ENCODE assay signal across 11 mouse cellular contexts in genomic region chr9:14233702-14234373, GRCm38 (mm10). TPM values are rescaled to one million over a fixed set of nuclear protein-coding genes. Genes with fewer than 3 reads are reported as not detected.
DNase-seq lines count a peak whose midpoint lies in the region; ATAC-seq lines count a peak whose summit lies in the region.
"Had no signal": no experiment of that assay in that cellular context is flagged by ENCODE, and none has a peak within 500 bp of the region (broad histone marks: within the 10 kb centered on the region; RNA-seq: fewer than 3 reads in every experiment).

No protein-coding gene starts in this region.

- H3K36me3 ChIP-seq in embryonic facial prominence, embryonic 11.5 days (replicated peaks; ENCODE audit: control insufficient read depth, insufficient read depth, low read depth, low read length) = no peaks in the 10 kb centered on the region
- H3K36me3 ChIP-seq in embryonic facial prominence, embryonic 10.5 days (replicated peaks) = no peaks in the 10 kb centered on the region
- H3K36me3 ChIP-seq in limb, embryonic 10.5 days = no peaks in the 10 kb centered on the region

- no peaks in the 10 kb centered on the region for H3K4me1 ChIP-seq in embryonic facial prominence, embryonic 11.5 days (ENCODE audit: control insufficient read depth, insufficient read depth, low read length)
- peaks cover 9% of the 10 kb centered on the region for H3K4me1 ChIP-seq in embryonic facial prominence, embryonic 10.5 days
- peaks cover 9% of the 10 kb centered on the region for H3K4me1 ChIP-seq in limb, embryonic 10.5 days

- H3K4me2 ChIP-seq in embryonic facial prominence, embryonic 11.5 days (ENCODE audit: low read depth, low read length) = no peak overlapping the region

- H3K9me3 ChIP-seq in embryonic facial prominence, embryonic 11.5 days (replicated peaks; ENCODE audit: control insufficient read depth, low read length) = no peaks in the 10 kb centered on the region
- no peaks in the 10 kb centered on the region for H3K9me3 ChIP-seq in embryonic facial prominence, embryonic 10.5 days
- H3K9me3 ChIP-seq in limb, embryonic 10.5 days (replicated peaks) = no peaks in the 10 kb centered on the region

- 46% methylated on average over 7 of the region's 7 CpGs for WGBS in embryonic facial prominence, embryonic 11.5 days
- WGBS in embryonic facial prominence, embryonic 10.5 days = 49% methylated on average over 7 of the region's 7 CpGs
- WGBS in limb, embryonic 10.5 days = 47% methylated on average over 7 of the region's 7 CpGs

- no peaks in the 10 kb centered on the region for H3K27me3 ChIP-seq in embryonic facial prominence, embryonic 11.5 days (ENCODE audit: control insufficient read depth, insufficient read depth, low read length)
- no peaks in the 10 kb centered on the region for H3K27me3 ChIP-seq in embryonic facial prominence, embryonic 10.5 days (replicated peaks; ENCODE audit: low read depth, poor library complexity, severe bottlenecking)
- no peaks in the 10 kb centered on the region for H3K27me3 ChIP-seq in limb, embryonic 10.5 days (ENCODE audit: low read depth, poor library complexity, severe bottlenecking)

- H3K4me3 ChIP-seq in embryonic facial prominence, embryonic 11.5 days (ENCODE audit: low read depth, low read length) = no peak overlapping the region
- H3K4me3 ChIP-seq in embryonic facial prominence, embryonic 10.5 days = no peak overlapping the region
- no peak overlapping the region for H3K4me3 ChIP-seq in limb, embryonic 10.5 days

- intact Hi-C loops in left cerebral cortex, postnatal 36 days (cut with DNase I) = no loop called here
- intact Hi-C loops in heart, postnatal 25 days (cut with DNase I) = no loop called here

- H3K9ac ChIP-seq in embryonic facial prominence, embryonic 11.5 days (replicated peaks; ENCODE audit: low read length) = no peak overlapping the region

- no peak for ATAC-seq in embryonic facial prominence, embryonic 11.5 days (replicated peaks; ENCODE audit: insufficient number of reproducible peaks, low FRiP score, low TSS enrichment, low read depth)
- peak; percentile 29 to 32; a peak in 1 of 4 replicates for ATAC-seq in hematopoietic stem cell, adult 5-6 weeks (replicated peaks in 1 of 2; ENCODE audit: insufficient read depth in 1 of 2, low FRiP score in 2 of 2, low TSS enrichment in 1 of 2, low read depth in 1 of 2, poor library complexity in 2 of 2, severe bottlenecking in 2 of 2)
- ATAC-seq in megakaryocyte progenitor cell, adult 5-6 weeks (replicated peaks; ENCODE audit: poor library complexity) = peak; percentile 31; the same call in 1 of the 2 replicates
- no peak; the same call in 1 of the 2 replicates for ATAC-seq in granulocyte monocyte progenitor cell, adult 5-6 weeks (replicated peaks; ENCODE audit: poor library complexity, severe bottlenecking)
- ATAC-seq: forebrain, embryonic 16.5 days had no signal

- DNase-seq in embryonic facial prominence, embryonic 11.5 days (ENCODE audit: low spot score) = peak; percentile 48
- no peak for DNase-seq in embryonic facial prominence, embryonic 10.5 days (ENCODE audit: low spot score)
- no peak for DNase-seq in limb, embryonic 10.5 days (ENCODE audit: low spot score)
- DNase-seq in left cerebral cortex, postnatal 36 days (ENCODE audit: low spot score in 2 of 2) = no peak
- DNase-seq in heart, postnatal 25 days (ENCODE audit: low spot score) = no peak
- DNase-seq: cerebellum, adult 11-12 months; heart, postnatal 4 days had no signal

- H3K27ac ChIP-seq in embryonic facial prominence, embryonic 11.5 days (replicated peaks; ENCODE audit: low read depth, low read length) = no peak overlapping the region
- H3K27ac ChIP-seq in embryonic facial prominence, embryonic 10.5 days (replicated peaks) = no peak overlapping the region
- peak overlapping the region; percentile 26; the same call in 1 of the 2 replicates for H3K27ac ChIP-seq in limb, embryonic 10.5 days

RNA-seq across cellular contexts. Expression of gene Sesn3, which starts 41.0 kb away (rescaled TPM):
- 27.5 and 27.6 TPM in 2 replicates for polyA plus RNA-seq in embryonic facial prominence, embryonic 11.5 days (2014; fragmentation: Nextera tagmentation; extraction: Ambion mirVana)
- polyA plus RNA-seq in embryonic facial prominence, embryonic 10.5 days (2016; fragmentation: Nextera tagmentation; extraction: Ambion mirVana) = 20.8 and 21.6 TPM in 2 replicates
- total RNA-seq in hematopoietic stem cell, adult 5-6 weeks (2017) = 20.9 and 24.9 TPM in 2 replicates
- polyA plus RNA-seq in limb, embryonic 10.5 days (2016; fragmentation: Nextera tagmentation; extraction: Ambion mirVana) = 13.2 and 22.9 TPM in 2 replicates
- 6.1 and 7.5 TPM in 2 replicates for total RNA-seq in megakaryocyte progenitor cell, adult 5-6 weeks (2015)
- 4.5 and 5.6 TPM in 2 replicates for total RNA-seq in megakaryocyte progenitor cell, adult 5-6 weeks (2017)
- 5.5 and 8.3 TPM in 2 replicates for total RNA-seq in granulocyte monocyte progenitor cell, adult 5-6 weeks (2014; fragmentation: Nextera tagmentation)
- 5.5 and 6.4 TPM in 2 replicates for total RNA-seq in granulocyte monocyte progenitor cell, adult 5-6 weeks (2017)
- 100 to 1,000 TPM; 109 to 125 TPM for total RNA-seq in left cerebral cortex, postnatal 36 days (2021)
- 10 to 100 TPM; 23.3 to 24.6 TPM for total RNA-seq in heart, postnatal 25 days (2021)

Comparison
In these comparisons a context has a peak if more than half of its experiments do, and no peak if none do; other contexts are left out.
1. ATAC-seq: peak in hematopoietic stem cell, adult 5-6 weeks (2 of 2) and megakaryocyte progenitor cell, adult 5-6 weeks (single experiment); none in embryonic facial prominence, embryonic 11.5 days (single experiment) and granulocyte monocyte progenitor cell, adult 5-6 weeks (single experiment).